In genomic region chr7:55743614-55744267, GRCm38 (mm10) we compare ENCODE assay signal across 16 mouse cellular contexts. TPM values are rescaled to one million over a fixed set of nuclear protein-coding genes. Genes with fewer than 3 reads are reported as not detected.
DNase-seq lines count a peak whose midpoint lies in the region; ATAC-seq and TF ChIP-seq lines count a peak whose summit lies in the region.
"Had no signal": no experiment of that assay in that cellular context is flagged by ENCODE, and none has a peak within 500 bp of the region (broad histone marks: within the 10 kb centered on the region; RNA-seq: fewer than 3 reads in every experiment).

No protein-coding gene starts in this region.

- H3K27ac ChIP-seq in layer of hippocampus, adult 2 months, result peak overlapping the region; percentile 88
- H3K27ac ChIP-seq in forebrain, embryonic 14.5 days (ENCODE audit: low read depth, low read length), result no peak overlapping the region
- H3K27ac ChIP-seq in liver, embryonic 12.5 days, result no peak overlapping the region
- H3K27ac ChIP-seq: gastrocnemius, adult 2 months; kidney, postnatal 0 days had no signal

- peak; percentile 60; the same call in 1 of the 2 replicates for ATAC-seq in forebrain, embryonic 14.5 days
- ATAC-seq in liver, embryonic 12.5 days, result no peak
- ATAC-seq: intestine, postnatal 0 days; liver, postnatal 0 days had no signal

- no peak overlapping the region for H3K9ac ChIP-seq in forebrain, embryonic 14.5 days (ENCODE audit: low read length)
- no peak overlapping the region for H3K9ac ChIP-seq in liver, embryonic 12.5 days
- H3K9ac ChIP-seq: liver, postnatal 0 days had no signal

- no peaks in the 10 kb centered on the region for H3K9me3 ChIP-seq in forebrain, embryonic 14.5 days (replicated peaks; ENCODE audit: control insufficient read depth, low read length)
- H3K9me3 ChIP-seq in liver, embryonic 12.5 days (replicated peaks), result no peaks in the 10 kb centered on the region

- no peak for TF ChIP-seq CTCF in layer of hippocampus, adult 2 months (conservative IDR thresholded peaks at IDR 0.05)

- H3K4me1 ChIP-seq in forebrain, embryonic 14.5 days (ENCODE audit: control insufficient read depth, insufficient read depth, low read length), result no peaks in the 10 kb centered on the region
- no peaks in the 10 kb centered on the region for H3K4me1 ChIP-seq in liver, embryonic 12.5 days

- H3K4me2 ChIP-seq in forebrain, embryonic 14.5 days (ENCODE audit: low read length), result no peak overlapping the region
- no peak overlapping the region for H3K4me2 ChIP-seq in liver, embryonic 12.5 days

- DNase-seq in cerebellum, adult 11-12 months, result peak; percentile 42
- DNase-seq in cerebellum, postnatal 36 days, result no peak
- no peak for DNase-seq in layer of hippocampus, adult 2 months (ENCODE audit: low spot score in 2 of 2)
- DNase-seq in layer of hippocampus, postnatal 25 days (ENCODE audit: extremely low spot score in 1 of 2, low spot score in 1 of 2), result no peak
- DNase-seq in brain, adult 2 months (ENCODE audit: low read depth, low spot score), result peak; percentile 48
- no peak for DNase-seq in forebrain, embryonic 14.5 days (ENCODE audit: low spot score)
- DNase-seq in frontal cortex, postnatal 10 days (ENCODE audit: low spot score in 2 of 2), result no peak
- DNase-seq: adrenal gland, adult 8-10 months; gastrocnemius, adult 2 months; liver, postnatal 0 days; lung, postnatal 14 days had no signal

- WGBS in forebrain, embryonic 14.5 days, result 78% methylated on average over 3 of the region's 3 CpGs
- 65% methylated on average over 3 of the region's 3 CpGs for WGBS in liver, embryonic 12.5 days (ENCODE audit: insufficient replicate concordance)

- no peak overlapping the region for H3K4me3 ChIP-seq in layer of hippocampus, adult 2 months
- H3K4me3 ChIP-seq in forebrain, embryonic 14.5 days (ENCODE audit: low read depth, low read length), result no peak overlapping the region
- H3K4me3 ChIP-seq in liver, embryonic 12.5 days, result no peak overlapping the region
- H3K4me3 ChIP-seq: gastrocnemius, adult 2 months had no signal

- H3K36me3 ChIP-seq in forebrain, embryonic 14.5 days (ENCODE audit: control insufficient read depth, insufficient read depth, low read length), result no peaks in the 10 kb centered on the region
- H3K36me3 ChIP-seq in liver, embryonic 12.5 days, result no peaks in the 10 kb centered on the region

- no peaks in the 10 kb centered on the region for H3K27me3 ChIP-seq in forebrain, embryonic 14.5 days (replicated peaks; ENCODE audit: control insufficient read depth, insufficient read depth, low read length)
- H3K27me3 ChIP-seq in liver, embryonic 12.5 days (replicated peaks), result no peaks in the 10 kb centered on the region
- H3K27me3 ChIP-seq: CH12.LX had no signal

RNA-seq across cellular contexts. Expression of gene Siglech, which starts 24.2 kb away (rescaled TPM):
- 10 to 100 TPM; 12.1 to 12.8 TPM for total RNA-seq in layer of hippocampus, adult 2 months (2021)
- total RNA-seq in layer of hippocampus, postnatal 25 days (2021), result 10 to 100 TPM; 13.5 to 14.9 TPM
- polyA plus RNA-seq in forebrain, embryonic 14.5 days (2014; fragmentation: Nextera tagmentation; extraction: Ambion mirVana), result 2.8 and 2.9 TPM in 2 replicates
- 0.23 and 0.24 TPM in 2 replicates for polyA plus RNA-seq in liver, embryonic 12.5 days (2016; fragmentation: Nextera tagmentation; extraction: Ambion mirVana)
- total RNA-seq: hematopoietic stem cell, adult 5-6 weeks had no signal

RNA-seq across cellular contexts. Expression of gene Tubgcp5, which starts 50.2 kb away (rescaled TPM):
- total RNA-seq in layer of hippocampus, adult 2 months (2021), result 10 to 100 TPM; 29.5 to 32.9 TPM
- total RNA-seq in layer of hippocampus, postnatal 25 days (2021), result 10 to 100 TPM; 26.7 to 33.1 TPM
- polyA plus RNA-seq in forebrain, embryonic 14.5 days (2014; fragmentation: Nextera tagmentation; extraction: Ambion mirVana), result 31.2 and 32.5 TPM in 2 replicates
- polyA plus RNA-seq in liver, embryonic 12.5 days (2016; fragmentation: Nextera tagmentation; extraction: Ambion mirVana), result 14.8 TPM in 2 replicates

Comparison
In these comparisons a context has a peak if more than half of its experiments do, and no peak if none do; other contexts are left out.
1. DNase-seq: peak in cerebellum, adult 11-12 months (single experiment) and brain, adult 2 months (single experiment); none in cerebellum, postnatal 36 days (0 of 2), layer of hippocampus, adult 2 months (0 of 2), layer of hippocampus, postnatal 25 days (0 of 2), forebrain, embryonic 14.5 days (single experiment) and frontal cortex, postnatal 10 days (0 of 2).